Mouse (Mus musculus) hindbrain, embryonic 12.5 days (tissue): ENCODE results near the gene Bivm. TPM values are rescaled to one million over a fixed set of nuclear protein-coding genes. Genes with fewer than 3 reads are reported as not detected.

Source experiments
- polyA plus RNA-seq: library from polyadenylated mRNA; unstranded; fragments of >200 nt; fragmentation: Nextera tagmentation; extraction: Ambion mirVana; gene quantifications from 2 replicates; pipeline ENCODE4 v1.2.1, GENCODE M21; 2016

Bivm gene
- polyA plus RNA-seq, 1 experiment from 2014 or later, result 24.8 TPM

Other genes starting within 250 kb of the Bivm start
- 64.0 and 70.9 TPM in 2 replicates for gene Tpp2, start 185.3 kb upstream of the Bivm start, polyA plus RNA-seq
- 0.59 and 1.2 TPM in 2 replicates for gene Mettl21c, start 98.9 kb upstream of the Bivm start, polyA plus RNA-seq
- gene Gm8251, start 57.0 kb upstream of the Bivm start, polyA plus RNA-seq, result 0.08 and 0.18 TPM in 2 replicates
- 62.8 and 66.0 TPM in 2 replicates for gene Tex30, start 16.5 kb upstream of the Bivm start, polyA plus RNA-seq
- gene Kdelc1, start 149 bp upstream of the Bivm start, polyA plus RNA-seq, result 47.5 and 49.9 TPM in 2 replicates
- gene Ercc5, start 28.8 kb downstream of the Bivm start, polyA plus RNA-seq, result 41.3 and 49.4 TPM in 2 replicates
- not detected in 2 replicates for gene Mettl21e, start 100.0 kb downstream of the Bivm start, polyA plus RNA-seq